Mouse (Mus musculus): ENCODE data around the gene Foxn1. TPM values are rescaled to one million over a fixed set of nuclear protein-coding genes. Genes with fewer than 3 reads are reported as not detected.

Foxn1 gene
- total RNA-seq, 2 experiments from 2014 or later: 0.10 TPM; not detected in 1

DNA sequence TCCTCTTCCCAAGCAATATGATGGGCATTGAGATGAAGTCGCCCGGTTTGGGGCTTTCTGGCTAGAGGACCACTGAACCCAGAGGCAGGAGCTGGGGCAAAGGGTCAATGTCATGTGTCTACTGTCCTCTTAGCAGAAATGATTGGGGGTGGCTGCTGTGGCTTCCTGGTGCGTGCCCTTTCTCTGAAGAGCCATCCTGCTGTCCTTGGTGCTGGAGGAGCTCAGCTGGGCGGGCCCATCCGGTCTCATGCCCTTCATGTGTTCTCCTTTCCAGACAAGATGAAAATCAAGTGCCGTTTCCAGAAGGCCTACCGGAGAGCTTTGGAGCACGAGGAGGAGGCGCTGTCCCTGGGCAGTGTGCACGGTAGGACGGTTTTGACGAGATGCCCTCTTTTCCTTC is 53.7 kb downstream of the Foxn1 start:
- intact Hi-C loops (cut with DNase I): no loop called here
- no peak for DNase-seq

DNA sequence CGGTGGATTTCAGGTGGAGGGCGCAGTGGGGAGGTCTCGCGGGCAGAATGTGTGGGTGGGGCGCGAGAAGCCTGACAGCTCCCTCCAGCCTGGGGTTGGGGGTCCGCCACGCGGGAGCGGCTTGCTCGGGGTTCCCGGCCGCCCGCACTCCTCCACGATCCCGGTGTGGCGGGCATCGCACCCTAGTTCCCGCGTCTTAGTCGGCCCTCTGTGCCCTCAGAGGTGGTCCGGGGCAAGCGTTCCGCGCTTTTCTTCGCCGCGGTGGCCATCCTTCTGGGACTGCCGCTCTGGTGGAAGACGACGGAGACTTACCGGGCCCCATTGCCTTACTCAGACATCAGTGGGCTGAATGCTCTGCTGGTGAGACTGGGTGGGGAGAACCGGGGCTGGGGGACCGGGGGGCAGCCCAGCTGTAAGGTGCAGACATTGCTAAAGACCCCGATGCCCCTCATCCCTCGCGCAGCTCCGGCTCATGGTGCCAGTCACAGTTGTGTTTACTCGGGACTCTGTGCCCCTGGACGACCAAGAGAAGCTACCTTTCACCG is 57.8 kb downstream of the Foxn1 start:
- intact Hi-C loops (cut with DNase I): no loop called here
- no peak for DNase-seq

DNA sequence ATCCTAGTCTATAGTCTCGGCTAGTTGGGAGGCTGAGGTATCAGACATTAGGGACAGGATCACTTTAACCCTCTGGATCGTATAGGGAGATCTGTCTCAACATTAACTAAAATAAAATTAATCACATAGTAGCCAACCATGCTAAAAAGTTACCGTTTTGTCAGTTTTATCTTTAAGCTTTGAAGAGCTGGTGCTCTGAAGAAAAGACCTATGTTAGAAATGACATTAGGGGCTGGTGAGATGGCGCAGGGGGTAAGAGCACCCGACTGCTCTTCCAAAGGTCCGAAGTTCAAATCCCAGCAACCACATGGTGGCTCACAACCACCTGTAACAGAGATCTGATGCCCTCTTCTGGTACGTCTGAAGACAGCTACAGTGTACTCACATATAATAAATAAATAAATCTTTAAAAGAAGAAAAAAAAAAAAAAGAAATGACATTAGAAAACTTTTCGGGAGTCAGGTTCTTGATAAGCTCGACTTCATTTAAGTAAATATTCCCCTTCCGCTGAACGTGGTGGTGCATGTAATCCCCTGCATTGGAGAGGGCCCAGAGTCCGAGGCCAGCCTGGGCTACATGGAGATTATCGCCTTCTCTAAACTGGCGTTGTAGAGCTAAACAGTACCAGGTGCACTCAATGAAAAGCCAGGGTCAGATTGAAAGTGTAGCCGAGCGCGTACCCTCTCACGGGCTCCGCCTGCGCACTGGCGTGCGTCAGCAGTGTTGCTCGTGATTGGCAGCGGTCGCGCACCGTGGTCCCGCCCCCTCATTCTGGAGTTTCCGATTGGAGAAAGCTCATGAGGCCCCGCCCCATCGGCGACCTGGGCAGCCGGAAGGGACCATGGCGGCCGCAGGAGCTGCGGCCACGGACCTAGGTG is 58.5 kb downstream of the Foxn1 start, which contains the start of gene Pigs:
TSS of gene Pigs (plus strand) at position 782 of the 878 bp plus-strand sequence.
- intact Hi-C loops (cut with DNase I): no loop called here
- DNase-seq: peak; percentile 92 to 97

DNA sequence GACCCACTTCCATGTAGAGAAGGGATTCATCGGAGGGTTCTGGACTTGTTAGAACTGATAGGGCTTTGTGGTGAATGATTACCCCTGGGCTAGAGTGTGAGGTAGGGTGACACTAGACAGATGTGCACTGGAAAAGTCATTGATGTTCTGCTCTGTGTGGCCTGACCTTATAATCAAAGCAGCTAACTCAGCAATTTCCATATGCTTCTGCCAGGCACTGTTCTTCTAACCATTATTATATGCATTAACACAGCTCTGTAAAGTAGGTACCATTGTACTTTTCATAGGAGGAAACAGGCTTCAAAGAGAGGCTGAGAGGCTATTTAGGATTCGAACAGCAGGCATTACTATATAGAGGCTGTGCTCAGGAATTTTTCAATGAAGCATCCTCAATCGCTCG is 59.1 kb downstream of the Foxn1 start:
- intact Hi-C loops (cut with DNase I): no loop called here
- DNase-seq: no peak

DNA sequence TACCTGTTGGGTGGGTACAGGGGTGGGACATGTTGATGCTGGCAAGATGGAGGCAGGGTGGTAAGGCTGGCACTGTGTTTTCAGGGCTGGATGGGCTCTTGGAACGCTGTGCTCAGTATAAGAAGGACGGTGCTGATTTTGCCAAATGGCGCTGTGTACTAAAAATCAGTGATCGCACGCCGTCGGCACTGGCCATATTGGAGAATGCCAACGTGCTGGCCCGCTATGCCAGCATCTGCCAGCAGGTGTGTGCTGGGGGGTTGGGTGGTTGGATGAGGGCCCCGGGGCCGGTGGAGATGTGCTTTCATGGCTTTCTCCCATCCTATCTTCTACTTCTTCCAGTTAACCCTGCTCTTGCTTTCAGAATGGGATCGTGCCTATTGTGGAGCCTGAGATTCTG is 61.4 kb downstream of the Foxn1 start:
- DNase-seq: no peak
- intact Hi-C loops (cut with DNase I): loop anchor here (2.0 kb wide), 1 partner anchor 22 kb away; no protein-coding TSS in a partner anchor

DNA sequence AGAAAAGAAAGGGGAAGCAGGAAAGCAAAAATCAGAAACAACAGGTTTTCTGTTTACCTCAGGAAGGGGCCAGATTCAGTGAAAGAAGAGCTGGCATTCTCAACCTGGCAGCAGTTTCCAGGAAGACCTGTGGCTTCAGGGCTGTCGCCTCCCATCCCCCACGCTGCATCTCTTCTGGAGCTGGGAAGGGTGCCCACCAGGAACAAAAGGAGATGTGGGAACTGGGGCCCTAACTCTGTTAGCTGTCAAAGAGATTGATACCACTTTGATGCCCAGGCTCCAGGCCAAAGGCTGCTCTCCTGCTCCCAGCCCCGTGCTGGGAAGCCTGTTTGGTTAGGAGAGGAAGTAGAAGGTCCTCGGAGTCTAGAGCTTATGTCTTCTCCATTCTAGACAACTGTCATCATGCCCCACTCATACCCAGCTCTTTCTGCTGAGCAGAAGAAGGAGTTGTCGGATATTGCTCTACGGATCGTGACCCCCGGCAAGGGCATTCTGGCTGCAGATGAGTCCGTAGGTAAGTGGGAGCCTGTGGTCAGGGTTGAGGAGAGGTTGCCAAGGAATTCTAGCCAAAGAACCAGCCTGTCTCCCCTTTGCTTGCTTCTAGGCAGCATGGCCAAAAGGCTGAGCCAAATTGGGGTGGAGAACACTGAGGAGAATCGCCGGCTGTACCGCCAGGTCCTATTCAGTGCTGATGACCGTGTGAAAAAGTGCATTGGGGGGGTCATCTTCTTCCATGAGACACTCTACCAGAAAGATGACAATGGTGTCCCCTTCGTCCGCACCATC is 62.2 kb downstream of the Foxn1 start:
- intact Hi-C loops (cut with DNase I): loop anchor here (2.0 kb wide), 1 partner anchor 21 kb away; no protein-coding TSS in a partner anchor
- no peak for DNase-seq

DNA sequence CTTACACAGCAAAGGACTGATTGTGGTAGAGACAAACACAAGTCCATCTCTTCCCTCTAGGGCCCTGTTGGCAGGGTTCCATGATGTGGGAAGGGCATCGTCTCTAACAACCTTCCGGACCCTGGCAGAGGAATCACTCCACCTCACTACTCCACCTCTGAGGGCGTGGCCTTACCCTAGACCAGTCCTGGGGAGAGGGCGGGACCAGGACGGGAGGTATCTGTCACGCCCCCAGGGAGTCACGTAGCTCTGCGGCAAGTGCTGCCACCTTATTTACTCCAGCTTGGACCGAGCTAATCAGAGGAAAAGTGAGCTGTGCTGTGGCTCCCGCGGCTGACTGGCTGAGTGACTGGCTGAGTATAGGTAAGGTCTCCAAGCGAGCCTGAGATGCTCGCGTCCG is 63.5 kb downstream of the Foxn1 start, which contains the start of gene Aldoc:
TSS of gene Aldoc (plus strand) at position 109 of the 400 bp plus-strand sequence.
- intact Hi-C loops (cut with DNase I): no loop called here
- DNase-seq: peak in 1 of 2 experiments; percentile 54

DNA sequence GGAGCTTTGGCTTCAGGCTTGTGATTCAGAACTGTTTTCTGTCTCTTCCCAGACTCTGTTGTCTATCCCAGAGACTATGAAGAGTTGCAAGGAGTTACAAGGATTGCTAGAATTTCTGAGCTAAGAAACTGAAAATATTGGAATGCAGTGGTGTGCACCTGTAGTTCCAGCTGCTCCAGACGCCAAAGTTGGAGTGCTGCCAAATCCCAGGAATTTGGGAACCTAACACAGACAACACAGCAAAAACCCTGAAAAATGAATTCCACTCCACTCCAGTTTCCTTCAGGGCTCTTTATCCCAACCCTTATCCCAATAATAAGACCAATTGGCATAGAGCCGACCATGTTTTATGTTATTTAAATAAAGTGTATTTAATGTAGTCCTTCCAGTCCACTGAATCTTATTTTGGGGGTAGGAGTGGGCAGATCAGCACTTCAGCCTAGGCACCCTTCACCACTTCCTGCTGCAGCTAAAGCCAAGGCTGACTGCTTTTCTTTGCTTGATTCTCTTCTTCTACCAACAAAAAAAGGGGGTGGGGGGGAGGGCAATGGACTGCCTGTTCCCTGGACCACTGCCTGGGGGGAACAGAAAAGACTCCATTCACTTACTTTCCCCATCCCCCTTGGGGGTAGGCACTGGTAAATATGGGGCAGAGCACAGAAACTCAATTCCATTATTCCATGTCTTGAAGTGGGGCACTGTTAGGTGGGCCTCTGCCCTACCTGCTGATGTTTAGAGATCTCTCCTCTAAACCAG is 64.1 kb downstream of the Foxn1 start:
- intact Hi-C loops (cut with DNase I): no loop called here
- DNase-seq: no peak

DNA sequence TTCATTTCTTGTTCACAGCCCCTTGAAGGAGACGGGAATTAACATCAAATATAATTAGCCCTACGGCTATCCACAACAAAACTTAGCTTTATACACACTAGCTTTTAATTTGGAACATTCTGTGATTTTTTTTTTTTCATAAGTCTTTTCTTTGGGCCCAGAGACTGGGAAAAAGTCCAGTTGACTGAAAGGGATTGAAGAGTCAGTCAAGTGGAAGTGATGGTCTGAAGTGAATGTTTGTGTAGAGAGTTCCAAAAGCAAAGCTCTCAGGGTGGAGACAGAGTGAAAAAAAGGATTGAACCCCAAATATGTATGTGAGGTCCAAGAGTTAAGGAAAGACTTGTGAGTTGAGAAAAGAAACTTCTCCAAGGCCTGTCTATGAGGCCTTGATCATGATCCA is 67.9 kb downstream of the Foxn1 start:
- intact Hi-C loops (cut with DNase I): no loop called here
- DNase-seq: no peak

DNA sequence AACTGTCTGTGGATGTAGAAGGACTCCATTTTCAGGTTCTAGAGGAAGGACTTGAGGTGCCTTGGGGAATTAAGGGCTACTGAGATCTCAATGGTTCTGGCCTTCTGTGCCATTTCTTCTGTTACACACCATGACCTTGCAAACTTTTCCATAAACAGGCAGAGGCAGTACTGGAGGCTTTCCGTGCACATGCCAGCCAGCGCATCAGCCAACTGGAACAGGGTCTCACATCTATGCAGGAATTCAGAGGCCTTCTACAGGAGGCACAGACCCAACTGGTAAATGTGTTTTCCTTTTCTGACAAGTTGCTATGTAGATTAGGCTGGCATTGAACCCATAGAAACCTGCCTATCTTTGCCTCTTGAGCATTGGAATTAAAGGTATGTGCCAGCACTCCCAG is 72.7 kb downstream of the Foxn1 start:
- intact Hi-C loops (cut with DNase I): no loop called here
- no peak for DNase-seq

DNA sequence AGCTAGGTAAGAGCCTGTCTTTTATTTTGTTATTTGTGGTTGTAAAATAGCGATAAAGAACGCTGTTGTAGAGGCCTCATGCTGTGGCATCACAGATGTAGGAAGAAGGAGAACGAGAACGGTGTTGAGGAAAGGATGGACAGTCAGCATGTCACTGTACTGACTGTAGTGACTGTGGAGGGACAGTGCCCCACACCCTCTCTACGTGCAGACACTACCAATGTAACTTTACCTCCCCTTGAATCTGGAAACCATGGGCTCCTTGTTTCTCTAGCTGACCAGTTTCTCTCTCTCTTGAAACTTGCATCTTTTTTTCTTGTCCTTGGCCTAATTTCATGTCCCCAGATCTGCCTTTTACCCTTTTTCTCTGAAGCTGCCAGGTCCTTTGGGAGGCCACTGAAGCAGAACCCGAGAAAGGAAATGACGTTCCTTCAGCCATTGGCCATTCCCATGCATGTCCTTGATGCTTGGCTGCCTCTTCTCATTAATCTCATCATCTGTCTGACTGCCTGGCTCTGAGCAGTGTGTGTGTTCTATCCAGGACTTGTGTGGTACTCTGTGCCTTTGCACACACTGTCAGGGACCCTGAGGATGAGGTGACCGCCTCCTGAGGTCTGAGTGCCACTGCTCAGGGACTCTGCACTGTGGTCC is 75.4 kb downstream of the Foxn1 start:
- no peak for DNase-seq
- intact Hi-C loops (cut with DNase I): no loop called here

Other genes with a start within 250 kb of the Foxn1 start
- gene Traf4, start 221.0 kb downstream of the Foxn1 start, total RNA-seq (2021): 1 to 10 TPM; 2.2 to 3.2 TPM
- under 1 TPM; 0.59 to 0.64 TPM for gene Nek8, start 209.9 kb downstream of the Foxn1 start, total RNA-seq (2021)
- gene Tlcd1, start 209.8 kb downstream of the Foxn1 start, total RNA-seq (2021): 1 to 10 TPM in 1 of 2 experiments, under 1 TPM in 1; 0.99 to 1.4 TPM
- 100 to 1,000 TPM; 644 to 813 TPM for gene Rpl23a, start 203.0 kb downstream of the Foxn1 start, total RNA-seq (2021)
- gene Rab34, start 198.1 kb downstream of the Foxn1 start, total RNA-seq (2021): 1 to 10 TPM; 4.2 to 4.5 TPM
- gene Proca1, start 193.2 kb downstream of the Foxn1 start, total RNA-seq (2021): under 1 TPM in 1 of 2 experiments, not detected in 1; 0.74 TPM
- 10 to 100 TPM; 40.7 to 41.1 TPM for gene Sdf2, start 140.8 kb downstream of the Foxn1 start, total RNA-seq (2021)
- 10 to 100 TPM; 21.9 to 23.1 TPM for gene Supt6, start 140.6 kb downstream of the Foxn1 start, total RNA-seq (2021)
- gene 2610507B11Rik, start 124.8 kb downstream of the Foxn1 start, total RNA-seq (2021): 100 to 1,000 TPM; 212 to 228 TPM
- under 1 TPM; 0.42 to 0.84 TPM for gene BC030499, start 95.7 kb downstream of the Foxn1 start, total RNA-seq (2021)
- gene Spag5, start 85.0 kb downstream of the Foxn1 start, total RNA-seq (2021): 1 to 10 TPM; 2.4 to 4.1 TPM
- gene Aldoc, start 63.6 kb downstream of the Foxn1 start, total RNA-seq (2021): 1 to 10 TPM; 1.3 to 1.9 TPM
- 10 to 100 TPM; 20.1 to 21.3 TPM for gene Pigs, start 58.1 kb downstream of the Foxn1 start, total RNA-seq (2021)
- gene Unc119, start 43.1 kb downstream of the Foxn1 start, total RNA-seq (2021): 10 to 100 TPM; 10.1 to 16.2 TPM
- not detected for gene Slc13a2, start 35.7 kb upstream of the Foxn1 start, total RNA-seq (2021)
- gene Slc46a1, start 79.1 kb upstream of the Foxn1 start, total RNA-seq (2021): 1 to 10 TPM in 1 of 2 experiments, under 1 TPM in 1; 0.67 to 1.2 TPM
- gene Sarm1, start 111.2 kb upstream of the Foxn1 start, total RNA-seq (2021): 1 to 10 TPM in 1 of 2 experiments, under 1 TPM in 1; 0.69 to 1.1 TPM
- 10 to 100 TPM; 11.4 to 12.2 TPM for gene Vtn, start 112.5 kb upstream of the Foxn1 start, total RNA-seq (2021)
- gene Sebox, start 116.9 kb upstream of the Foxn1 start, total RNA-seq (2021): not detected
- gene Tmem199, start 125.6 kb upstream of the Foxn1 start, total RNA-seq (2021): 10 to 100 TPM; 11.9 to 12.3 TPM
- gene Poldip2, start 125.6 kb upstream of the Foxn1 start, total RNA-seq (2021): 100 to 1,000 TPM in 1 of 2 experiments, 10 to 100 TPM in 1; 99.0 to 103 TPM
- 10 to 100 TPM; 38.0 to 43.5 TPM for gene Tnfaip1, start 149.8 kb upstream of the Foxn1 start, total RNA-seq (2021)
- 10 to 100 TPM; 18.1 to 19.9 TPM for gene Ift20, start 149.8 kb upstream of the Foxn1 start, total RNA-seq (2021)
- 1 to 10 TPM; 1.9 to 2.1 TPM for gene Tmem97, start 164.2 kb upstream of the Foxn1 start, total RNA-seq (2021)

Data from gastrocnemius, postnatal 36 days (tissue).